Mouse (Mus musculus) myocyte (in vitro differentiated cells): ENCODE measurements around the gene Ipo5. TPM values are rescaled to one million over a fixed set of nuclear protein-coding genes. Genes with fewer than 3 reads are reported as not detected.

Source experiments
- H3K27me3 ChIP-seq: one replicate; pipeline ENCODE4 v1.6.1; 2011; ENCODE audit not compliant: control insufficient read depth, insufficient read depth, insufficient read length
- H3K36me3 ChIP-seq: one replicate; pipeline ENCODE4 v1.6.1; 2011; ENCODE audit not compliant: control insufficient read depth, insufficient read depth
- H3K4me2 ChIP-seq: one replicate; pipeline ENCODE4 v1.6.1; 2011; ENCODE audit warnings: low read depth, control low read depth
- H3K4me3 ChIP-seq: one replicate; pipeline ENCODE4 v1.5.1; 2011; ENCODE audit warnings: mild to moderate bottlenecking, control low read depth, moderate library complexity
- H3K79me2 ChIP-seq: one replicate; pipeline ENCODE4 v1.6.1; 2011; ENCODE audit not compliant: control insufficient read depth, insufficient read depth
- H3ac ChIP-seq: one replicate; pipeline ENCODE4 v1.6.1; 2011; ENCODE audit not compliant: control insufficient read depth, insufficient read length
- CEBPB ChIP-seq: IDR thresholded peaks from 2 replicates; pipeline ENCODE4 v1.6.1; 2011; ENCODE audit warnings: mild to moderate bottlenecking, moderate library complexity; ENCODE audit not compliant: poor library complexity, insufficient read depth, severe bottlenecking
- E2F4 ChIP-seq: IDR thresholded peaks from one replicate; pipeline ENCODE4 v1.6.1; 2011; ENCODE audit warnings: mild to moderate bottlenecking, control low read depth, moderate library complexity; ENCODE audit not compliant: insufficient read depth
- MAX ChIP-seq: IDR thresholded peaks from one replicate; pipeline ENCODE4 v1.6.1; 2011; ENCODE audit warnings: low read depth, mild to moderate bottlenecking, control low read depth
- MYOD1 ChIP-seq, 3 experiments: IDR thresholded peaks; one replicate each; pipeline ENCODE4 v1.6.1; 2011; ENCODE audit warnings: control low read depth in 2 of 3, low read depth in 2 of 3, mild to moderate bottlenecking in 2 of 3, moderate library complexity in 1 of 3; ENCODE audit not compliant: insufficient read length in 2 of 3, control insufficient read depth in 1 of 3
- MYOG ChIP-seq, 3 experiments: IDR thresholded peaks; one replicate each; pipeline ENCODE4 v1.6.1; 2011; ENCODE audit warnings: control low read depth in 2 of 3, low read depth in 2 of 3, mild to moderate bottlenecking in 2 of 3; ENCODE audit not compliant: insufficient read length in 2 of 3, control insufficient read depth in 1 of 3, insufficient read depth in 1 of 3
- POLR2A ChIP-seq: IDR thresholded peaks from one replicate; pipeline ENCODE4 v1.6.1; 2011; ENCODE audit warnings: low read depth, mild to moderate bottlenecking, control low read depth, moderate library complexity; ENCODE audit not compliant: insufficient read length
- POLR2AphosphoS2 ChIP-seq: IDR thresholded peaks from one replicate; pipeline ENCODE4 v1.6.1; 2011; ENCODE audit warnings: low read depth, control low read depth; ENCODE audit not compliant: insufficient read length
- REST ChIP-seq: IDR thresholded peaks from one replicate; pipeline ENCODE4 v1.6.1; 2011; ENCODE audit warnings: mild to moderate bottlenecking, control low read depth, moderate library complexity; ENCODE audit not compliant: insufficient read depth, insufficient read length
- SRF ChIP-seq: IDR thresholded peaks from one replicate; pipeline ENCODE4 v1.6.1; 2011; ENCODE audit warnings: low read depth; ENCODE audit not compliant: control insufficient read depth, insufficient read length
- TCF12 ChIP-seq: IDR thresholded peaks from one replicate; pipeline ENCODE4 v1.6.1; 2011; ENCODE audit warnings: mild to moderate bottlenecking, control low read depth; ENCODE audit not compliant: poor library complexity, insufficient read depth, severe bottlenecking
- TCF3 ChIP-seq: IDR thresholded peaks from one replicate; pipeline ENCODE4 v1.6.1; 2011; ENCODE audit warnings: low read depth, control low read depth; ENCODE audit not compliant: insufficient read length
- USF1 ChIP-seq: IDR thresholded peaks from one replicate; pipeline ENCODE4 v1.6.1; 2011; ENCODE audit warnings: low read depth, mild to moderate bottlenecking, control low read depth, moderate library complexity
- polyA plus RNA-seq: library from polyadenylated mRNA; unstranded; fragments of >200 nt; fragmentation: generic; extraction: Trizol; gene quantifications from one replicate; pipeline ENCODE4 v1.2.1, GENCODE M21; 2012; ENCODE audit warnings: missing spikeins

The Ipo5 gene
- polyA plus RNA-seq, 1 experiment = 75.7 TPM

- Histone ChIP-seq H3K27me3 (no peaks in the 10 kb centered on the region), H3K36me3 (no peaks in the 10 kb centered on the region), H3ac (no peak overlapping the region), H3K79me2 (no peaks in the 10 kb centered on the region), H3K4me3 (no peak overlapping the region), H3K4me2 (no peak overlapping the region)
- no peak for TF ChIP-seq E2F4
- no peak for TF ChIP-seq CEBPB
- TF ChIP-seq USF1 = no peak
- TF ChIP-seq MYOG (IDR thresholded peaks at IDR 0.05; ENCODE audit: control insufficient read depth in 1 of 3, insufficient read depth in 1 of 3, insufficient read length in 2 of 3, low read depth in 2 of 3) = no peak
- no peak for TF ChIP-seq TCF3
Observed at GRCm38 (mm10) chr14:120892369-120892768, 18.7 kb upstream of the Ipo5 start.

DNA sequence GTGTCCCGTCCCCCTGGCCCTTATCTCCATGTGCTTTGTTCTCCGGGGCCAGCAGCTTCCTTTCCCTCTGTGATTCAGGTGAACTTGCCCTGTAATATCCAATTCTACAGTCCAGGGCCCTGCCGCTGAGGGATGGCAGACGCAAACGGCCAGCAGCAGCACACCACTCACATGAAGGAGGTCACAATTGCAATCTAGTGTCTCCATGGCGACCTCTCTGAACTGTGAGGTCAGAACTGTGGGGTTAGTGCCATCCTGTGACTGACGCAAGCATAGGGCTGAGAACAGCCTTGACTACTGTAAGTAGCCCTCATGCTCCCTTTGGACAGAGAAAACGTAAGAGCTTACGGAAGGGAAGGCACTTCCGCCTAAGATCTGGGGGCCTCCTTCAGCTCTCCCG, 14.4 kb upstream of the Ipo5 start:
- H3K4me2 ChIP-seq = no peak overlapping the region
- TF ChIP-seq POLR2A (no peak), CEBPB (no peak), TCF3 (no peak), E2F4 (no peak), MAX (no peak), MYOD1 (IDR thresholded peaks at IDR 0.05; ENCODE audit: control insufficient read depth in 1 of 3, insufficient read length in 2 of 3, low read depth in 2 of 3) (no peak)
- no peaks in the 10 kb centered on the region for H3K27me3 ChIP-seq
- no peaks in the 10 kb centered on the region for H3K79me2 ChIP-seq
- H3K36me3 ChIP-seq = no peaks in the 10 kb centered on the region
- H3K4me3 ChIP-seq = no peak overlapping the region
- no peak overlapping the region for H3ac ChIP-seq

DNA sequence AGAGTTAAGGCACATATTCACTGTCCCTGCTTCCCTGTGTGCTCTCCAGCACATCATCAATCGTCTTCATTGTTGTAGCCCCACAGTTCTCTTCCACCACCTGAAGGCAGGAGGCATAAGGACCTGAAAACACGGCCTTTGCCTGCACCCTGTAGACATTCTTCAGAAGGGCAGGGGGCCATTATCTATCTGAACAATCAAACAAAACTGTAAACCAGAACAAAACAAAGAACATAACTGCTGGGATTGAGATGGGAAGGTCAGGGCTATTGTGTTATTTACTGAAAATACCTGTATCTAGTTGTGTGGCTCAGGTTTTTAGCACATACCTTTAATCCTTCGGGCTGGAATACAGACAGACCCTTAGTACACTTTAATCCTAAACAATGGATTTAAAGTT, 12.1 kb upstream of the Ipo5 start:
- H3K36me3 ChIP-seq = no peaks in the 10 kb centered on the region
- H3K4me3 ChIP-seq = no peak overlapping the region
- no peak for TF ChIP-seq CEBPB
- TF ChIP-seq TCF3 = no peak
- no peak for TF ChIP-seq MYOG (IDR thresholded peaks at IDR 0.05; ENCODE audit: control insufficient read depth in 1 of 3, insufficient read depth in 1 of 3, insufficient read length in 2 of 3, low read depth in 2 of 3)
- TF ChIP-seq REST = no peak
- TF ChIP-seq POLR2AphosphoS2 = no peak
- TF ChIP-seq E2F4 = no peak
- TF ChIP-seq TCF12 = no peak
- no peak for TF ChIP-seq POLR2A
- TF ChIP-seq USF1 = no peak
- TF ChIP-seq MYOD1 (IDR thresholded peaks at IDR 0.05; ENCODE audit: control insufficient read depth in 1 of 3, insufficient read length in 2 of 3, low read depth in 2 of 3) = no peak
- TF ChIP-seq MAX = no peak
- TF ChIP-seq SRF = no peak
- no peaks in the 10 kb centered on the region for H3K27me3 ChIP-seq
- H3ac ChIP-seq = no peak overlapping the region
- H3K79me2 ChIP-seq = no peaks in the 10 kb centered on the region
- no peak overlapping the region for H3K4me2 ChIP-seq

GRCm38 (mm10) chr14:120909396-120909795, 1.6 kb upstream of the Ipo5 start:
- H3K36me3 ChIP-seq = no peaks in the 10 kb centered on the region
- H3K4me2 ChIP-seq = no peak overlapping the region
- TF ChIP-seq TCF3 (no peak), POLR2AphosphoS2 (no peak), MAX (no peak), E2F4 (no peak), POLR2A (no peak), REST (no peak), TCF12 (no peak), MYOG (IDR thresholded peaks at IDR 0.05; ENCODE audit: control insufficient read depth in 1 of 3, insufficient read depth in 1 of 3, insufficient read length in 2 of 3, low read depth in 2 of 3) (no peak), SRF (no peak), CEBPB (no peak), USF1 (no peak), MYOD1 (IDR thresholded peaks at IDR 0.05; ENCODE audit: control insufficient read depth in 1 of 3, insufficient read length in 2 of 3, low read depth in 2 of 3) (no peak)
- H3K4me3 ChIP-seq = no peak overlapping the region
- H3K27me3 ChIP-seq = no peaks in the 10 kb centered on the region
- peaks cover 29% of the 10 kb centered on the region for H3K79me2 ChIP-seq
- no peak overlapping the region for H3ac ChIP-seq

- Histone ChIP-seq H3K4me2 (peak overlapping the region; percentile 93), H3K79me2 (peaks cover 38% of the 10 kb centered on the region), H3K4me3 (peak overlapping the region; percentile 69), H3K27me3 (no peaks in the 10 kb centered on the region), H3K36me3 (no peaks in the 10 kb centered on the region), H3ac (peak overlapping the region; percentile 99)
- TF ChIP-seq E2F4 = no peak
- TF ChIP-seq TCF3 = no peak
- no peak for TF ChIP-seq REST
- TF ChIP-seq USF1 = no peak
- TF ChIP-seq MYOD1 (IDR thresholded peaks at IDR 0.05; ENCODE audit: control insufficient read depth in 1 of 3, insufficient read length in 2 of 3, low read depth in 2 of 3) = no peak
Observed at GRCm38 (mm10) chr14:120910320-120910719, 704 bp upstream of the Ipo5 start.
